Mouse (Mus musculus) megakaryocyte-erythroid progenitor cell, adult 5 weeks (primary cell): ENCODE data around the gene Mtf1. TPM values are rescaled to one million over a fixed set of nuclear protein-coding genes. Genes with fewer than 3 reads are reported as not detected.

Source experiments
- polyA plus RNA-seq: library from polyadenylated mRNA; stranded (reverse); fragments of >175 nt; gene quantifications from 2 replicates; pipeline ENCODE4 v1.2.3, GENCODE M21; 2012

Mtf1 gene
- 15.6 and 16.6 TPM in 2 replicates for polyA plus RNA-seq

GRCm38 (mm10) chr4:124801552-124802308 lies at the start of gene Mtf1:
Mtf1 (plus strand) TSS chr4:124802104.

DNA sequence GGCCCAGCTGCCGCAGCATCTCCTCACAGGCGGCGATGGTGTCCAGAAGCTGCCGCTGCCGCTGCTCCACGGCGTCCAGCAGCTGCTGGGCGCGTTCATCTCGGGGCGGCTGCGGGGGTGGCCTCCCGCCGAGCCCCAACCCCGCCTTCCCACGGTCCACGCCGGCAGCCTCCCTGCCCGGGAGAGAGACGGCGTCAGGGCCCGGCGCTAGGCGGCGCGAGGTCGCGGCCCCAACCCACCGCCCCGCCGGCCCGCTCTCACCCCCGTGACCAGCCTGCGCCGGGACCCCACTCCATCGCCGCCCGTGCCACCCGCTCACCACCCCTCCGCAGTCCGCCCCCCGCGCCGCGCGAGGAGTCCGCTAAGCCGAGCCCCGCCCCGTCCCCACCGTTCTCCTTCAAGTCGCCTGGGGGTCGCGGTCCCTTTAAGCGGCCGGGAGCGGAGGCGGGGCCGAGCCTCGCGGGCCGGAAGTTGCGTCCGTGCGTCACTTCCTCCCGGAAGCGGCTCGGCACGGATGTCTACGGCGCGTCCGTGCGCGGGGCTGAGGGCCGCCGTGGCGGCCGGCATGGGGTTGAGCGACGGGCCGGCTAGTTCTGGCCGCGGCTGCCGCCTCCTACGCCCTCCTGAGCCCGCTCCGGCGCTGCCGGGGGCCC lies 48.5 kb downstream of the Mtf1 start, which contains the start of gene Yrdc:
TSS of gene Yrdc (plus strand) at position 419 of the 653 bp plus-strand sequence.

DNA sequence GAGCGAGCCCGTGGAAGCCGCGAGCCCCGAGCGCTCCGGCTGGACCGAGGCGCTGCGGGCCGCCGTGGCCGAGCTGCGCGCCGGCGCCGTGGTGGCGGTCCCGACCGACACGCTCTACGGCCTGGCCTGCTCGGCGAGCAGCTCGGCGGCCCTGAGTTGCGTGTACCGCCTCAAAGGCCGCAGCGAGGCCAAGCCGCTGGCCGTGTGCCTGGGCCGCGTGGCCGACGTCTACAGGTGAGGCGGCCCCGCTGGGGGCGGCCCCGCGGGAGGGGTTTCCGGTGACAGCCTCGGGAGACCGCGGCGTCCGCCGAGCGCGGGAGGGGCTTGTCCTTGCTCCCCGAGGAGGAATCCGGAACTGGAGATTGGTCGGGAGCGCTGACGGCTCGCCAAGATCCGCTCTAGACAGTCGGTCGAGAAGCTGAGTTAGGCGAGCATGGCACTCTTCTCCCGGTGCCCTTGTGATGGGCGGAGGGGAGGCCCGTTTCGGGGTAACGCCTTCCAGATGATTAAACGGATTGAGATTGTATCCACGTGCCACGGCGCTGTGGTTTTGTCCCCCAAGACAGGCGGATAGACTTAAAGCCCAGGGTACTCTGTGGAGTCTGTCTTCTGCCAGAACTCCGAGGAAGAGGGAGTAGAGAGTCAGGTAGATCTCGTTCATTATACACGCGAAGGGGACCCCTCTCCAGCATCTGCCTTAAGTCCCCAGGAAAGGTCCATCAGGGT lies 49.2 kb downstream of the Mtf1 start, which contains the start of gene 1110065P20Rik:
TSS of gene 1110065P20Rik (minus strand) at position 264 of the 726 bp plus-strand sequence.

DNA sequence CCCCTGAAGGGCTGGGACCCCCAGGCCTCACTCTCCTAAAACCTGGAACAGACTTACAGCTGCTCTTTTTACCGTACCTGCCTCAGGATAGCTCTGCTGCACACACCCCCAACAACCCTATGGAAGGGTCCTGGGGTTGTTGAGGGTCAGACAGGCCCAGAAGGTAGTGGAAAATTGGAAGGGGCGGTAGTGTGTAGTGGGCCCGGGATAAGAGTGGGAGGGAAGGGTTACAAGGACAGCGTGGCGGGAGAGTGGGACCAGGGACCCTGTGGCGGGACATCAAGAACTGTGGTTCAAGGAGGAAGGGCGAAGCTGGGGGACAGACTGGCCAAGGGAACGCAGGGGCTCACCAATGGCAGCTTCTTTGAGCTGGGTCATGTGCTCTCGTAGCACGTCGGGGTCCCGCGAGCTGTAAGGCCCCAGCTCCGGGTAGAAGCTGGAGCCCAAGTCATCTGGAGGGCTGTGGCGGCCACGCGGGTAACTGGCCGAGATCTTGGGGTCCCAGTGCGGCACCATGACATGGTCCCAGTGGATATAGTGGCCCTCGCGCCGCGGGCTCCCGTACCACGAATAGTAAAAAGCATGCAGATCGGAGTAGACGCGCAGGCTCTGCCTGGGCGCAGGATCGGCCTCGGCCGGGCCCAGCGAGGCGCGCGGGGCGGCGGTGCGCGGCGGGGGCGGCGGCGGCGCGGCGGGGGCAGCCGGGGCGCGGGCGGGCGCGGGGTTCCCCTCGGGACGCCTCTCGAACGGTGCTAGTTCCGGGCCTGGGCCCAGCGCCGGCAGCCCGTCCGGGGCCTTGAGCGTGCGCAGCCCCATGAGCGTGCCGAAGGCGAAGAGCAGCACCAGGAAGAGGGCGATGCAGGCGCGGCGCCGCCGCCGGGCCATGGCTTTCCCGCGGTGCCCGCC lies 59.6 kb downstream of the Mtf1 start, which contains the start of gene Maneal:
TSS of gene Maneal (minus strand) at position 889 of the 906 bp plus-strand sequence.

GRCm38 (mm10) chr4:124880599-124880998 lies 78.7 kb downstream of the Mtf1 start, which contains the start of gene Epha10:
Epha10 (plus strand) TSS chr4:124880899.

Other genes with a start within 250 kb of the Mtf1 start
- not detected in 2 replicates for gene 3100002H09Rik, start 191.3 kb upstream of the Mtf1 start, polyA plus RNA-seq
- 0.78 and 1.6 TPM in 2 replicates for gene Pou3f1, start 145.3 kb upstream of the Mtf1 start, polyA plus RNA-seq
- gene Utp11, start 108.5 kb upstream of the Mtf1 start, polyA plus RNA-seq = 14.8 and 16.0 TPM in 2 replicates
- gene Fhl3, start 101.4 kb upstream of the Mtf1 start, polyA plus RNA-seq = 11.6 and 18.3 TPM in 2 replicates
- 34.1 and 42.5 TPM in 2 replicates for gene Sf3a3, start 87.3 kb upstream of the Mtf1 start, polyA plus RNA-seq
- gene Inpp5b, start 60.3 kb upstream of the Mtf1 start, polyA plus RNA-seq = 15.0 and 25.5 TPM in 2 replicates
- gene Yrdc, start 48.6 kb downstream of the Mtf1 start, polyA plus RNA-seq = 21.5 and 26.6 TPM in 2 replicates
- 19.1 and 21.9 TPM in 2 replicates for gene 1110065P20Rik, start 49.1 kb downstream of the Mtf1 start, polyA plus RNA-seq
- 0.03 and 0.14 TPM in 2 replicates for gene Maneal, start 60.1 kb downstream of the Mtf1 start, polyA plus RNA-seq
- gene Epha10, start 78.8 kb downstream of the Mtf1 start, polyA plus RNA-seq = not detected in 2 replicates
- gene 9930104L06Rik, start 134.9 kb downstream of the Mtf1 start, polyA plus RNA-seq = 2.3 and 2.9 TPM in 2 replicates
- 83.2 and 92.9 TPM in 2 replicates for gene Cdca8, start 137.2 kb downstream of the Mtf1 start, polyA plus RNA-seq
- 4.2 and 4.8 TPM in 2 replicates for gene Rspo1, start 184.3 kb downstream of the Mtf1 start, polyA plus RNA-seq
- gene Gnl2, start 214.5 kb downstream of the Mtf1 start, polyA plus RNA-seq = 59.0 and 68.2 TPM in 2 replicates